Mouse (Mus musculus): Measurements from ENCODE around the gene Cd1d1.
A peak's percentile ranks its signal among the peaks of the same experiment; 100 is the strongest.
"Not testable (repeated sequence)": the region's sequence is repeated elsewhere in the genome, so short reads cannot be mapped to it uniquely, and the experiment has no call there.

The Cd1d1 gene

GRCm38 (mm10) chr3:86999415-86999740, at the start of gene Cd1d1:
Gene Cd1d1, minus strand, starts transcription at chr3:86999441.
- no peak for DNase-seq (ENCODE audit: low spot score in 2 of 2)

- DNase-seq (ENCODE audit: low spot score in 2 of 2): no peak
Observed at GRCm38 (mm10) chr3:87047801-87048200, 48.6 kb upstream of the Cd1d1 start.

GRCm38 (mm10) chr3:87041733-87042132, 42.5 kb upstream of the Cd1d1 start:
- DNase-seq (ENCODE audit: low spot score in 2 of 2): no peak

GRCm38 (mm10) chr3:87038500-87038899, 39.3 kb upstream of the Cd1d1 start:
- no peak for DNase-seq (ENCODE audit: low spot score in 2 of 2)

GRCm38 (mm10) chr3:87034061-87034460, 34.8 kb upstream of the Cd1d1 start:
- DNase-seq (ENCODE audit: low spot score in 2 of 2): no peak

GRCm38 (mm10) chr3:87033357-87033756, 34.1 kb upstream of the Cd1d1 start:
- DNase-seq (ENCODE audit: low spot score in 2 of 2): peak; percentile 21 to 57

GRCm38 (mm10) chr3:87030855-87031254, 31.6 kb upstream of the Cd1d1 start:
- DNase-seq (ENCODE audit: low spot score in 2 of 2): peak; percentile 9 to 44

GRCm38 (mm10) chr3:87017707-87018106, 18.5 kb upstream of the Cd1d1 start:
- DNase-seq (ENCODE audit: low spot score in 2 of 2): peak in 1 of 2 experiments; percentile 21

GRCm38 (mm10) chr3:87017001-87017400, 17.8 kb upstream of the Cd1d1 start:
- no peak for DNase-seq (ENCODE audit: low spot score in 2 of 2)

GRCm38 (mm10) chr3:87015931-87016330, 16.7 kb upstream of the Cd1d1 start:
- no peak for DNase-seq (ENCODE audit: low spot score in 2 of 2)

GRCm38 (mm10) chr3:87012406-87012805, 13.2 kb upstream of the Cd1d1 start:
- not testable (repeated sequence) for DNase-seq (ENCODE audit: low spot score in 2 of 2)

- not testable (repeated sequence) for DNase-seq (ENCODE audit: low spot score in 2 of 2)
Observed at GRCm38 (mm10) chr3:87008281-87008680, 9.0 kb upstream of the Cd1d1 start.

GRCm38 (mm10) chr3:87000676-87001075, 1.4 kb upstream of the Cd1d1 start:
- DNase-seq (ENCODE audit: low spot score in 2 of 2): no peak

- DNase-seq (ENCODE audit: low spot score in 2 of 2): no peak
Observed at GRCm38 (mm10) chr3:87000051-87000450, 810 bp upstream of the Cd1d1 start.

GRCm38 (mm10) chr3:86998433-86999414, 517 bp downstream of the Cd1d1 start:
- peak; percentile 55 to 70 for DNase-seq (ENCODE audit: low spot score in 2 of 2)

- no peak for DNase-seq (ENCODE audit: low spot score in 2 of 2)
Observed at GRCm38 (mm10) chr3:86996111-86996510, 3.1 kb downstream of the Cd1d1 start.

GRCm38 (mm10) chr3:86995381-86995780, 3.9 kb downstream of the Cd1d1 start:
- DNase-seq (ENCODE audit: low spot score in 2 of 2): no peak

GRCm38 (mm10) chr3:86986969-86987368, 12.3 kb downstream of the Cd1d1 start:
- not testable (repeated sequence) for DNase-seq (ENCODE audit: low spot score in 2 of 2)

- DNase-seq (ENCODE audit: low spot score in 2 of 2): no peak
Observed at GRCm38 (mm10) chr3:86986490-86986889, 12.8 kb downstream of the Cd1d1 start.

- DNase-seq (ENCODE audit: low spot score in 2 of 2): no peak
Observed at GRCm38 (mm10) chr3:86983382-86983781, 15.9 kb downstream of the Cd1d1 start.

- peak; percentile 19 to 61 for DNase-seq (ENCODE audit: low spot score in 2 of 2)
Observed at GRCm38 (mm10) chr3:86976546-86976945, 22.7 kb downstream of the Cd1d1 start.

GRCm38 (mm10) chr3:86975150-86975549, 24.1 kb downstream of the Cd1d1 start:
- no peak for DNase-seq (ENCODE audit: low spot score in 2 of 2)

- no peak for DNase-seq (ENCODE audit: low spot score in 2 of 2)
Observed at GRCm38 (mm10) chr3:86962665-86963435, 36.4 kb downstream of the Cd1d1 start.
